Mouse (Mus musculus): ENCODE data around the gene Gm3248. TPM values are rescaled to one million over a fixed set of nuclear protein-coding genes. Genes with fewer than 3 reads are reported as not detected.
"Not testable (repeated sequence)": the region's sequence is repeated elsewhere in the genome, so short reads cannot be mapped to it uniquely, and the experiment has no call there.

The Gm3248 gene
- polyA plus RNA-seq (2017; shearing (Covaris generic)): 1 to 10 TPM; 2.3 to 5.4 (median 2.7) TPM

DNA sequence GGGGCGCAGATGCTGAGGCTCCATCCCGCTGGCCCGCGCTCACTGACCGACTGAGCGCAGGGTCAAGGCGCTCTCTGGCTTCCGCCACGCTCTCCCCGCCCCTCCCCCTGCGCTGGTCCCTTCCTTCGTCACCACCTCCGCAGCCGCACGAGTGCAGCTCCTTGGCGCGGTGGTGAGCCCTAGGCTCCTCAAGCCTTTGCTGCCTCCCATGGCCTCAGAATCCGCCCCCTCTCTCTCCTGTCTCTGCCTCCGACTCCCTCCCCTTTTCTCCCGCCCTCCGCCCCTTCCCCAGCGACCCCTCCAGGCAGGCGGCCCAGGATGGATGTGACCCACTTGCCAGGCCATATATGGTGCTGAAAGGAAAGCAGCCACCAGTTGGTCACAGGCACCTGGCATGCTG lies at the start of gene Gm3248:
Gene Gm3248 (minus strand): TSS at position 111 of the 400 bp plus-strand sequence.
- ATAC-seq: not testable (repeated sequence)

DNA sequence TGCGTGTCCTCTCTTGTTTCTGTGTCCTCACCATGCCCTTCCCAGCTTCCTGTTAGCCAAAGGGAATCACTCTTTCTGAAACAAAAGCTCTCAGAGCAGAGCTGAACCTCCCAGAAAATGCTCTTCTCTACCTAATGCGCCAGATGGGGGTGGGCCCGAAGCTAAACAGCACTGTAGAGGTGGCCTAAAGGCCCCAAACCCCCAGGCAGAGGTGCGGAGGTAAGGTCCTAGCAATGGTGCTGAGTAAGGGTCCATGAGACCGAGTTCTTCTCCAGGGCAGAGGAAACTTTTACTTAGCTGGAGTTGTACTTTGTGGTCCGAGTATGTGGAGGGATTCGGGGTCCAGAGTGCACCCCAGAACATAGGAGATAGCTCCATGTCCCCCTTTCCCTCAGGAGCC lies 25.6 kb upstream of the Gm3248 start:
- not testable (repeated sequence) for ATAC-seq

DNA sequence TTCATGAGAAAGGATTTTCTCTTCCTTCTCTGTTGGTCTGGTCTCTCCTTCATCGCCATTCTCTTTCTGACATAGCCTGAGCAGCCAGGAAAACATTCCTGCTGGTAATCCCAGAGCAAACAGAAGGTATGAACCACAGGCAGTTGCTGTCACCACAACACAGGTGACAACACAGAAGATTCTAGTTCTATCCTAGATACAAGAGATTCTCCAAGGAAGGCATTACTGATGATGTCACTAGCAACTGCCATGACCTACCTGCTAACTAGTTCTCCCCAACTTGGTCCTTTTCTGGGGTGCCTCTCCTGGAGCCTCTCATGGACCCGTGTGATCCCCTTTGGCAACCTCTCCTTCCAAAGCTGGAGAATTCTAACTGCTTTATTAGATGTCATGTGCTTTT lies 17.5 kb upstream of the Gm3248 start, which contains the start of gene Gm3453:
Gene Gm3453 (minus strand): TSS at position 101 of the 400 bp plus-strand sequence.
- ATAC-seq: not testable (repeated sequence)

DNA sequence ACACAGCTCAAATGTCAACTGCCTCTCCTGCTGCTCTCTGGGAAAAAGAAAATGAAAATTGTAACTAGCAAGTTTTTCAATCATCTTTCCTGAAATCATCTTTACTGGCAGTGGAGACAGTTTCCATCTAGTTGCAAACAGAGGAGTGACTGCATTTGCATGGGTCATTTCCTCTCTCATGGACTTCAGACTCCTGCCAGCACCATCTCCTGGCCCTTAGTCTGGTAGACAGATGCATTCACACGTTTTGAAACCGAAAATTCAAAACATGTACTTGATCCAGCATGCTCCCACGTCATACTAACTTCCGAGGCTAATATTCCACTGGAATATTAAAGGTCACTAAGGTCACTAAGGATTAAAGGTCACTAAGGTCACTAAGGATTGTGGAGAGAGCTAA lies 896 bp upstream of the Gm3248 start:
- not testable (repeated sequence) for ATAC-seq

DNA sequence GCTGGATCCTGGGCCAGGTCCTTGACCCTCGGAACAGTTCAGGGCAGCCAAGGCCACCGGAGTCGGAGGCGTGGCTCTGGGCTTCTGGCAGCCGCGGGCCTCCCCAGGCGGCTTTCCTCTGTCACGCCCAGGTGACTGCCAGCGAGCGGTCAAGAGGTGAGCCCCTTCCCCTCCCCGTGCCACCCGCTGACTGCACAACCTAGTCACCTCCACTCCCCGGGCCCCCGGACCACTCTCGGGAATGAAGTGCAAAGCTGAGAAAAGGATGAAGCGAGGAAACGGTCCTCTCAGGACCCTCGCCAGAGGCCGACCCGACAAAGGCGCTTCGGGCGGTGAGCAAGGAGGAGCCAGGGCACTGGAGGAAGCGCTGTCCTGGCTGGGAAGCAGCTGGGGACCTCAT lies 443 bp downstream of the Gm3248 start:
- not testable (repeated sequence) for ATAC-seq

DNA sequence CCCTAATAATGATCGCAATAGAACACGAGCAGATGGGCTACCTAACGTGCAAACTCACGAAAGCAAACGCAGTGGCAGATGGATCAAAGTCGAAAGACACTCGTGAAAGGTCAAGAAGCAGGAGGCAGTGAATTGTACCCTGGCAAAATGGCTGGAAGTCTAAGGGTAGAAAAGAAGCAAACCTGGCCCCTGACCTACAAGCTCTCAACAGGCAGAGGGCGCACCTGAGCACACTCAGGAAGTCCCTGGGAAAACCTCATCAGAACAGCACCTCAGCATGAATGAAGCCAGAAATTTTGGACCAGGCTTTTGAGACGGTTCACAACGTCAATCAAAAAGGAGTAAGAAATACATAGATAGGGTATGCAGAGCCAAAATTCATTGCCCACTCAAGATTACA lies 1.1 kb downstream of the Gm3248 start:
- ATAC-seq: not testable (repeated sequence)

DNA sequence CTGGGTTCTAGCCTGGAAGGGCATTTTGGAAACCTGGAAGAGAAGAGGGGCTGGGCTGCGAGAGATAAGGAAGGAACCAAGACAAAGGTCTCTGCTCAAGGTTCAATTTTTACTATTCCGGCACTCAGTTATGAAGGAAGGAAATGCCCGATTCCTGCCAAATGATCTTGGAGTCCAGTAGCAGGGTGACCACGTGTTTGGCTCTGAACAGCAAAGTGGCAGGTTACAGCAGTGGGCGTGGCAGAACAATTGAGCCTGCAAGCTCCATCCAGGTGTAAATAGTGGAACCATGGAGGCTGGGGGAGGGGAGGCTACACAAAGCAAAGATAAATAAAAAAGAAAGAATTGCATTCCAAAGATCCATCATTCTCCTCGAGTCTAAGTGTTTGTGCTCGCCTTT lies 38.3 kb downstream of the Gm3248 start:
- not testable (repeated sequence) for ATAC-seq

DNA sequence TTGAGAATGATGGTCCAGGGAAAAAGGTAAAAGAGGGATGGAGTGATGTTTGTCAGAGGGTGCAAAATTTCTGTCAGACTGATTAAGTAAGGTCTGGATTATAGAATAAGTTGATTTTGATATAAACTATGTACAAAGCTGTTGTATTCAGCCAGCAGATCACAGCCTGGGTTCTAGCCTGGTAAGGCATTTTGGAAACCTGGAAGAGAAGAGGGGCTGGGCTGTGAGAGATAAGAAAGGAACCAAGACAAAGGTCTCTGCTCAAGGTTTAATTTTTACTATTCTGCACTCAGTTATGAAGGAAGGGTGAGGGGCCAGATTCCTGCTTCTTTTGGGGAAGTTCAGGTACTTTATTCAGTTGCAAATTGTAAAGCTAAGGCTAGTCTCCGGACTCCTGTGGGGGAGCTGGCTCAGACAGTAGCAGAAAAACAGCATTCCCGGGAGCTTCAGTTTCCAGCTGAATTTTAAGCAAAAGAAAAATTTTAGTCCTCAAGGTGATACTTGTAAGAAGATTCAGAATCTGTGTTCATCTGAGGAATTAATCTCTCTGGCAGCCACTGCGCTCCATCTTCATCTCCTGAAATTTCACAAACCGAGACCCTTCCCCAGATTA lies 43.1 kb downstream of the Gm3248 start:
- ATAC-seq: not testable (repeated sequence)

DNA sequence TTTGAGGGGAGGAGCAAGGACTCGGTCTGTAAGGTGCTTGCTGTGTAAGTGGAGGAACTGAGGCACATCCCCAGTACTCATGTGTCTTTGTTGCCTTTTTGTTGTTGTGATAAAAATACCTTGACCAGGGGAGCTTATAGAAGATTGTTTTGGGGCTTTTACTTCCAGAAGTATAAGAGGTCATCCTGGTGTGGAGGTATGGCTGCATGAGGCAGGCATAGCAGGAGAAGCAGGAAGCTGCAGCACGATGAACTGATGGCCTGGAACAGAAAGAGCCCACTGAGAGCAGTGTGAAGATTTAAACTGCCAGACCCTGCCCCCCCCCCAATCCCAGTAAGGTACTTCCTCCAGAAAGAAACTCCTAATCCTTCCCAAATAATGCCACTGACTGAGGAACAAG lies 47.8 kb downstream of the Gm3248 start:
- ATAC-seq: not testable (repeated sequence)

Other genes with a start within 250 kb of the Gm3248 start
- gene Gm3373, start 220.2 kb downstream of the Gm3248 start, polyA plus RNA-seq (2017; shearing (Covaris generic)): 1 to 10 TPM in 2 of 3 experiments, under 1 TPM in 1; 0.93 to 2.7 (median 1.2) TPM
- 10 to 100 TPM in 2 of 3 experiments, 1 to 10 TPM in 1; 2.7 to 14.0 (median 10.3) TPM for gene Gm3383, start 153.8 kb downstream of the Gm3248 start, polyA plus RNA-seq (2017; shearing (Covaris generic))
- not detected for gene Gm3424, start 131.4 kb downstream of the Gm3248 start, polyA plus RNA-seq (2017; shearing (Covaris generic))
- 1 to 10 TPM; 1.3 to 4.5 (median 1.4) TPM for gene Gm8237, start 81.4 kb downstream of the Gm3248 start, polyA plus RNA-seq (2017; shearing (Covaris generic))
- not detected for gene Gm3453, start 17.4 kb upstream of the Gm3248 start, polyA plus RNA-seq (2017; shearing (Covaris generic))
- not detected for gene Gm6337, start 96.5 kb upstream of the Gm3248 start, polyA plus RNA-seq (2017; shearing (Covaris generic))
- 1 to 10 TPM; 1.7 to 8.5 (median 4.0) TPM for gene Gm8206, start 132.2 kb upstream of the Gm3248 start, polyA plus RNA-seq (2017; shearing (Covaris generic))
- gene Gm3468, start 146.9 kb upstream of the Gm3248 start, polyA plus RNA-seq (2017; shearing (Covaris generic)): 10 to 100 TPM in 2 of 3 experiments, 1 to 10 TPM in 1; 5.3 to 21.4 (median 13.6) TPM
- not detected for gene Gm3476, start 164.1 kb upstream of the Gm3248 start, polyA plus RNA-seq (2017; shearing (Covaris generic))